Mouse (Mus musculus) embryo, embryonic 10 days (tissue): Measurements from ENCODE around the gene Zfp692.
A peak's percentile ranks its signal among the peaks of the same experiment; 100 is the strongest.
"Not testable (repeated sequence)": the region's sequence is repeated elsewhere in the genome, so short reads cannot be mapped to it uniquely, and the experiment has no call there.

Experiments used
- DNase-seq: peaks from one replicate; pipeline ENCODE4 v3.0.0-alpha.2; 2015; ENCODE audit warnings: low spot score

Zfp692 gene

DNA sequence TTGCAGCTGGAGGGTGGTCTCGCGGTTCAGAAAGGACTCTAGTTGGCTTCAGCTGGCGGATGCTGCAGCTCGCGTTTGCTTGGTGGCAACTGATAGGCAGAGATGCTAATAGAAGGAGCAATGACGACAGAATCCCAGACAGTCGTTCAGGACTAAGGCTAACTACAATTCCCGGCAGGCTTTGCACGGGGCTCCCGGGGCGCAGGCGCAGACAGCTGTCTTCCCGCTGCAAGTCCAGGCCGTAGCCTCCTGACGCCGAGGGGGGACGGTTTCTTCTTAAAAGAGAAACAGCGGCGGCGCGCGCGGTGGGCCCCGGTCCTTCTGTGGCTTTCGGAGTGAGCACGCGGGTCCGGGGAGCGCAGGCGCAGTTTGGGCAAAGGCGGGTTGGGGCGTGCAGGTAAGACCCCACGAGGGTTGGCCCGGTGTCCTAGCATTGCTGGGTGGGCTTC, at the start of gene Zfp692:
TSS of gene Zfp692 (plus strand) at position 210 of the 449 bp plus-strand sequence.
- DNase-seq, result peak; percentile 97

DNA sequence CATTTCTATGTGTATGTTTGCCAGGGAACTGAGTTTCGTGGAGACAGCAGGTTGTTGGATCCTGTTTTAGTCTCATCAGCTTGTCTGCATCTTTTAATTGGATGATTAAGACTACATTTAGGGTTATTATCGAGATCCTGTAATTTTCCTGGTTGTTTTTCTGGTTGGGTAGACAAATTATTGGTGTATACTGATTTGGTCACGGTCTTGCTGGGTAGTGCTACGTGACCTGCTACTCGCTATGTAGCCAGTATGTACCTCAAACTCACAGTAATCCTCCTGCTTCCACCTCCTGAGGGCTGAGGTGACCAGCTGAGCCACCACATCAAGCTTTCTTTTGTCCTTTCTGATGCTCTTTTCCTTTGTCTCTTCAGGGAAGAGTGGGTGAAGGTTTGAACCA, 49.1 kb upstream of the Zfp692 start:
- DNase-seq, result no peak

DNA sequence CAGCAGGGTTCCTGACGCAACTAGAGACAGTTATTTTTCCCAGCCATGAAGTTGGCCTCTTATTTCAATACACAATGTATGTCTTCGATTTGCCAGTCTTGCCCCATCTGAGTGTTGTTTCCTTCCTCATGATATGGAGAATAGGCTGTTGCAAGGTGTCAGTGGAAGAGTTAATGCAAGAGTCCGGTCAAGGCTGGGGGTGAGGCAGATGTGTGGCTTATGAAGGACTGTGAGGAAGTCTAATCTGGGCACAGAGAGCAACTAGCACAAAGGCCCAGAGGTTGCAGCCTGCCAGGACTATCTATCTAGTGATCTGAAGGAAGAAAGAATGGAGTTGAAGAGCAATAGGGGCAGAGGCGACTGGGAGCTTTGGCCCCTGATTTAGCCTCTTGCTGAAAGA, 46.7 kb upstream of the Zfp692 start:
- DNase-seq, result no peak

DNA sequence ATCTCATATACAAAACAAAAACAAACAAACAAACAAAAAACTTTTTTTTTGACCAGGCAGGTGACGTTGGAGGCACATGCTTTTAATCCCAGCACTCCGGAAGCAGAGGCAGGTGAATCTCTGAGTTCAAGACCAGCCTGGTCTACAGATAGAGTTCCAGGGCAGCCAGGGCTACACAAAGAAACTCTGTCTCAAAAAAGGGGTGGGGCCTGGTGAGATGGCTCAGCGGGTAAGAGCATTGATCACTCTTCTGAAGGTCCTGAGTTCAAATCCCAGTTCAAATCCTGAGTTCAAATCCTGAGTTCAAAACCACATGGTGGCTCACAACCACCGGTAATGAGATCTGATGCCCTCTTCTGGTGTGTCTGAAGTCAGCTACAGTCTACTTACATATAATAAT, 45.0 kb upstream of the Zfp692 start:
- no peak for DNase-seq

DNA sequence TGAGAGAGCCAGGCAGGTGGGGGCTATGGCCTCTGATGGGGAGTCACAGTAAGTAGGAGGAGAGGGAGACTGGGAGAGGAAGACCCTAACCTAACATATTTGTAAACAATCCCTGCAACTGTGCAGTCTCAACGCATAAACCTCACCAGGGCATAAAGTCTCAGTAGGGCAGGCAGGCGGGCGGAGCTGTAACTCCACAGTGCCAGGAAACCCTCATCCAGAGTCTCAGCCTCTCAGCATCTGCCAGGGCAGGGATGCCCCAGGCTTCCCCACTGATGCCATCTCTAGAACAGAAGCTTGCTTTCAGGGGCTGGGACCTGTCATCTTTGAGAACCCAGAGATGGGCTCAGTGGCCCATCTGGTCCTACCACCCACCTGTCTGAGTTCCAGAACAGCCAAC, 44.5 kb upstream of the Zfp692 start:
- DNase-seq, result no peak

DNA sequence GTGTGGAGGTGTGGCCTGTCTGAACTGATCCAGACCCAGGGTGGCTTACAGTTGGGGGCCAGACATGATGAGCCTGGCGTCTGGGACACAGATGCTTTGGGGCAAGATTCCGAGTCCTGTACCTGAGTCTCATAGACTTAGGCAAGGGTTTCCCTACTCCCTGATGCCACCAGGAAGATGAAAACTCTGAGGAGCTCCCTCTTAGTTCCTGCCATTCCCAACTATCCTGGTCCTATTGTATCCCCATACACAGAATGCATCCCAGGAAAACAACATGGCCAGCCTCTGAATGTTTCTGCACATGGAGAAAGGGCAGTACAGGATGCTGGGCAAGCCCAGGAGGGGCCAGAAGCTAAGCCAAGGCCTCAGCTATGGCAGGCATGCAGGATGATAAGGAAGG, 43.4 kb upstream of the Zfp692 start:
- no peak for DNase-seq

DNA sequence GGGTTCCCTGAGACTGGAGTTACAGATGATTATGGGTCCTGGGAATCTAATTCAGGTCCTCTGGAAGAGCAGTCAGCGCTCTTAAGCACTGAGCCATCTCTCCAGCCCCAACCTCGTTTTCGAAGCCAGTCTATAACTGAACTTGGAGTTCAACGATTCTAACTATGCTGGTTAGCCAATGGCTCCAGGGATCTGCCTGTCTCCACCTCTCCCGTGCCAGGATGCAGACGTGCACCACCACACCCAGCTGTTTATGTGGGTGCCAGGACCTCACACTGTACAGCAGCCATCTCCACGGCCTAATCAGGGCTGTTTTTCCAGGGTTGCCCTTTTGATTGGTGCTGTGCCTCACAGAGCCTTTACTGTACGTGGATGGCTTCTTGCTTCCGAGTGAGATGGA, 42.3 kb upstream of the Zfp692 start:
- no peak for DNase-seq

DNA sequence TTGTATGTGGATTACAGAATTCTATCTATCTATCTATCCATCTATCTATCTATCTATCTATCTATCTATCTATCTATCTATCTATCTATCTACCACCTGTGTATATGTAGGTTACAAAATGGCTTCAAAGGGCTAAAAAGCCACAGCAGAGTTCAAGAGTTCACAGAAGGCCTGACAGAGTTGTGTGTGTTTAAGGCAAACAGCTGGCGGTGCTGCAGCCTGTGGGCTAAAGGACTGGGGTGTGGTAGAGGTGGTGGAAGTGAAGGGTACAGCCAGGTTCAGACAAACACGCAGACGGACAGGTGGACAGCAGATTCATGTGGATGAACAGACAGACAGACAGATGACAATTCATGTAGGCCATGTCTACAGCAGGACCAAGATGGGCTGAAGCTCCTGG, 38.6 kb upstream of the Zfp692 start:
- no peak for DNase-seq

DNA sequence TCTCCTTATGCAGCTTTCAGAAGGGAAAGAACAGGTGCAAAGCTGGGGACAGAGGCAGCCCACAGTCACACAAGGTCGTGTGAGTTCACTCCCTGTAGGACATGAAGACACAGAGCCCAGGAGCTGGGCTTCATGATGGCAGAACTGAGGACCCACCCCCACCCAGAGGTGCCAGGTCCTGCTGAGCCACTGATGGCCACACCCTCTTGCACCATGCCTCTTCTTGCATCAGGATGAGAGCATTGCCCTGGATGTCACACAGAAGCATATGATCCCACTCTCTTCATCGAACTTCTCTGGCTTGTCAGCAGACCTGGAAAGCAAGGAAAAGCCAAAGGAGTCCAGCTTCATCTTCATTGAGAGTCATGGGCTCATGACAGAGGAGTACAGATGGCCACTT, 32.3 kb upstream of the Zfp692 start, which contains the start of gene 4930438A08Rik:
TSS of gene 4930438A08Rik (plus strand) at position 228 of the 400 bp plus-strand sequence.
- no peak for DNase-seq

DNA sequence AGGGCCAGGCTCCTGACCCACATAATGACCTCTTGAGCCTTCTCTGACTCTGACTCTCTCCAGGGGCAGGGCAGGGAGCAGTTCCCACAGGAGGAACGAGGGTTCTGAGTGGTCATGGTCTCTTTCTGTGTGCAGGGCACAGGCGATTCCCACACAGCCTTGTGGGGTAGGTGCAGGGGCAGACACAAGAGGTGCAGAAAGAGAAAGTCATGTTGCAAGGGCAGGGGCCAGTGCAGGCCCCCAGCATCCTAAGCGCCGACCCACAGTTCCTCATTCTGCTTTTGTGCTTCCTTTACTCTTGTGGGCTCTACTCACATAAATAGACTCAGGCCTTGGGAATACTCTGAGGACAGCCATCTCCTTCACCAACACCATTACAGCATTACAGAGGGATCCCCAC, 31.1 kb upstream of the Zfp692 start:
- DNase-seq, result no peak

DNA sequence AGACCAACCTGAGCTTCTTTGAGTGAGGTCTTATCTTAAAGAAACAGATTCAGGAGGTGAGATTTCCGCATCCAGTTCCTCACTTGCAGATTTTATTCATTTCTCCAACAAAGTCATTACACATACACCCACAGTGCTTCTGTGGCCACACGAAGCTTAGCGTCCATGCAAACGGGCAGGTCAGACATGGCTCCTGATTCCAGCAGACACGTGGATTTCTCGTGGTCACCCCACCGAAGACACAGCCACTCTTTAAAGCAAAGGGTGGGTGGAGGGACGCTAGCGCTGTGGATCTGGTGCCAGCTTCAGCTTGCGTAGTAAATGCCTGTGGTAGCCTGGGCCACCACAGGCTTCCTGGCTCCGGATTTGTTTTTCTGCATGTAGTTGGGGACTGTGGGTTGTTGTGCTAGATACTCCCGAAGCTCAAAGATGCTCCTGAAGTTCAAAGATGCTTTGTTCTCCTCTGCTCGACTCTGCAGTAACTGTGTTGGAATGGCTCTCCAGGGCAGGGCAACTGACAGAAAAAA, 24.8 kb upstream of the Zfp692 start:
- DNase-seq, result no peak

DNA sequence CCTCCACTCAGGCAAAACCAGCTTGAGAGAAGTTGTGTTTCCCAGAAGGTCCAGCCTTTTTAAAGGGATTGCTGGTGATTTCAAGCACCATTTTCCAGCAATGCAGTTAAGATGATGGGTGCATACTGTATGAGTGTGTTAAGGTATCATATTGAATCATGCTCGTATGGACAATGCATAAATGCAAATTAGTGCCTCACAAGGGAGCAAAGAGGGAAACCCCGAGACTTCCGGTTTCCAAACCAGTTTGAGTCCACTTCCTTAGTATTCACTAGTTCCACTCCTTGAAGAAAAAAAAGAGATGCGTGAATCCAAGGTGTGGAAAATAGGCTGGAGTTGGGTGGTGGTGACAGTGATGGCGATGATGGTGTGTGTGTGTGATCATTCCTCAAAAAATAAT, 24.4 kb upstream of the Zfp692 start:
- DNase-seq, result no peak

DNA sequence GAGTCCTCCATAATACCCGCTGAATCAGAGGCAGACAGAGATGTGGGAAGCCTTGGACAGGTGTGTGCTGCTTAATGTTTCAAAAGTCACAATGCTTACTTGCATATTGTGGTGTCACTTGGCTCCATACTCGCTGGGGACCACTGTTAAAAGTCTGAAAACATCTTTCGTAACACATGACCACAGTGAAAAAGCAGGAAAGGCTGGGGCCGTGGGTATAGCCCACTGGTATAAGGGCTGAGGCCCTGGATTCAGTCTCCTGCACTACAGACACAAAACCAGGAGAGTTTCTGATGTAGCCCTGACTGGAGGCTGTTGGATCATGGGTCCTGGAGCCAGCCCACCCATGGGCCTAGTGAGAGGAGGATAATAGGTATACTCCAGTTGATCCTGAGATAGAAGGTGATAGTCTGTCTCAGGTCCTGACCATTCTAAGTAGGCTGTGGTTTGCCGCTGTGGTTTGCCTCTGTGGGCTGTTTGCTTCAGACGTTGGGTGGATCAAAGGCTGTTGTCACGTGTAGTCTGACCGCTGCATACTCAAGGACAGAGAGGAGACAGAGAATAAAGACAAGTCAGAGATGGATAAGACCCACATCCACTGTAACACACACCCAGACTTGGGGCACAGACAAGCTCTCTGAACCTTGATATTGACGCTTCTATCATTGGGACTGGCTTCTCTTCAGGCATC, 16.7 kb upstream of the Zfp692 start:
- DNase-seq, result no peak

DNA sequence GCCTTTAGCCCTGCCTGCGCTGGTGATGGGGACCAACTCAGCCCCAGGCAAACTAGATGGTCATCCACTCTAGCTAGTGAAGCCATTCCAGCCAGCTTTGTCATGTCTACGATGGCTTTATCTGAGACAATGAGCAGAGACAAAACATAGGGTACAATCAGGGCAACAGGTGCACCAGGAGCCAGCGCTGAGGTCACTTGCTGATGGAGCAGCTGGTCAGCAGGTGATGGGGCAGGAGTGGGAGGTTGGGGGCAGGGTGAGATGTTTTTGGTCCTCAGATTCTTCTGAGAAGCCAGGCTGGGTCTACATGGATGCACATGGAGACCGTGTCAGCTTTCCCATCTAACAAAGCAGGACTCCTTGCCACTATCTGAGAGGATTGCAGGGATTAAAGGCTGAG, 16.1 kb upstream of the Zfp692 start:
- DNase-seq, result no peak

DNA sequence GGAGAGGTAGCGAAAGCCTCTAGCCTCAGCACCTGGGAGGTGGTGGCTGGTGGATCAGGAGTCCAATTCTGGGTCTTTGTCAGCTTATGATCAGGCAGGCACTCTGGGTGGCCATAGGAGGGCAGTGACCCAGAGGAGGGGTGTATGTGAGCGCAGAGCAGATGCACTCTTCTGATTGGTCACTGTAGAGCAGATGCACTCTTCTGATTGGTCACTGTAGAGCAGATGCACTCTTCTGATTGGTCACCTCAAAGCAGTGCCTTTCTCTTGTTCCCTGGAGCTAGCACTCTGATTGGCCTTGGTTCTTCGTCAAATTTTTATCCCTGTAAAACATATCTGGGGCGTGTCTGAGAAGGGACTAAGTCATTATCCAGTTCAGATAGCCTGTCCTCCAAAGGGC, 14.1 kb upstream of the Zfp692 start:
- no peak for DNase-seq

DNA sequence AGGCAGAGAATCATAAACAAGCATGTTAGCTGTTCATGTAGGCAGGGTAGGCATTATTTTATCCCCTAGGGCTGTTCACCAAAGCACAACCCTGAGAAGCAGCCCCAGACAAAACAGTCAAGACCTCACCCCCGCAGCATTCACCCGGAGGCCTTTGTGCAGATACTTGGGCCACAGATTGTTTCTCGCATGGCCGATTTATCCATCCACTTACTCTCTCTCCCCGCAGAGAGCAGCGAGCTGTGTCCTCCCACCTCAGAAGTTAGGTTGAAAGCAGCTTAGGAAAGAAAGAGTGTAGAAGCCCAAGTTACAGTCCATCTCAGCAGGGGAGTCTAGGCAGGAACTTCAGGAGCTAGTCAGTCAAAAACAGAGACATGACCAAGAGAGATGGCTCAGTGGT, 9.5 kb upstream of the Zfp692 start:
- DNase-seq, result no peak

DNA sequence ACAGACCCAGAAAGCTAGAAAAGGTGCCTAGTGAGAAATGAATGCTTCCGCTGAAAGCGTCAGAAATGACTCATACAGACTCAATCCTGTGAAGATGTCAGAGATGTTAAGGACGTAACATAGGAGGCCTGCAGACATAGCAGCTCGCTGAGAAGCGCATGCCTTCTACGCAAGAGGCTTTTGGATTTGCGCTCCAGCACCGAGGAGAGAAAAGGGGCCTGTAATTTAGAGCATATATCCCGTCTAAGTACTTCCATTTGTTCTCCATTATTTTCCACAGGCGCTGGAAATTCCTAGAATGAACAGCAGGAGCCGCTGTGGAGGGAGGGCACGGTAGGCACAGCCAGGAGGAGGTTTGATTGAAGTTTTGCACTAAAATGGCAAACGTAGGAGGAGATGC, 5.8 kb upstream of the Zfp692 start:
- DNase-seq, result peak; percentile 79

DNA sequence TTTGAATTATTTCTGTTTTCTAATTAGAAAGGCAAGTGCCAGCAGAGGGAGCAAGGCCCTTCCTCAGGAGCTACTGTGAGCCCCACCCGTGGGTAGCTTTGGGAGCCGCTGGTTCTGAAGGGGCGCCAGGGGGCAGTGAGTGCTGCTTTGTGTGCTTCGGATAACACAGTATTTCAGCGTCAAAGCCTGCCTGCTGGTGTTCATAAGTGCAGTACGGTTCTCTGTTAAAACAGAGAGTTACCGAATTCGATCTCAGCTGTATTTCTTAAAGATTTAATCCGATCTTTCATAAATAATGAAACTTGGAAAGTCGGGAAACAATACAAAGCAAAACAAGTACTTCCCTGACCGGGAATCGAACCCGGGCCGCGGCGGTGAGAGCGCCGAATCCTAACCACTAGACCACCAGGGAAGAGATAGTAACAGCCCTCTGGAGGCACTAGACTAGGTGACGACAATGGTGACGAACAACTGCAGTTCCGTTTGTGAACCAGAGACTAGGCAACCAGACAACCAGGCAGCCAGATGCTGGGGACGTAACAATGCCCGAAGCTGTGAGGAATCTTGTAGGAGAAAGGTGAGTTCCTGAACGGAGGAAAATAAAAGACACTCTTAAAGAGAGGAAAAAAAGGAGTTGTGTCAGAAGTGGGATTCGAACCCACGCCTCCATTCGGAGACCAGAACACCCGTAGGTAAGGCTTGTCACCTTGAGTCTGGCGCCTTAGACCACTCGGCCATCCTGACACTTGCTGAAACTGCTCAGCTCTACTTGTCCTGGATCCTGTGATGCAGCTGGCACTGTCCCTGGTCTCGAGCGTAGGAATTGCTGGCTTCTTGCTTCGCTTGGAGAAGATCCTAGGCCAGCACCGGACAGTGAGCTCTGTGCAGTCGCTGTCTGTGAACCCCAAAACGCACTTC, 4.8 kb upstream of the Zfp692 start:
- DNase-seq, result peak; percentile 99

DNA sequence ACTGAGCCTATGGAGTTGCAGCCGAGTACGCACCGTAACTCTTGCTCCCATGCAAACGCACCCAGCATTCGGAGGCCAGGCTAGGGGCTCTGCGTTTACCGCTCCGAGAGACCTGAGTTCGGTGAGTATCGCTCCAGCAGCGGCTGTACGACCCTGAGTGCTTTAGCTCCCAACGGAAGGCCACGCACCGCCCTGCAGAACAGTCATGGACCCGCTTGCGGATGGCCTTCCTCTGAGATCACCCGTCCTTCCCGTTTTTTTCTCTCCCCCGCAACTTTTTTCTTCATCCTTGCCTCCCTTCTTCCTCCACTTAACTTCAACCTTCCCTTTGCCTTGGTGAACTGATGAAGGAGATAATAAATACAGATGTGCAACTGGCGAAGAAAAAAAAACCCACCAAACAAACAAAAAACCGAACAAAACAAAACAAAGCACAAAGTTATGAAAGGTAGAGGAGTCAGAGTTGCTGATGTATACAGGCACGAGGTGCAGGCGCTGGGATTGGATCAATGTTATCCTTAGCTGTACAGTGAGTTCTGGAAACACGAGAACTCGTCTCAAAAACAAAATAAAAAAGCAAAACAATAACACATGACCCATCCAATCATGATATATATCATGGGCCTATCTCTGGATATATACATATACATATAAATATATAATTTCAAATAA, 4.0 kb upstream of the Zfp692 start:
- DNase-seq, result peak; percentile 18

DNA sequence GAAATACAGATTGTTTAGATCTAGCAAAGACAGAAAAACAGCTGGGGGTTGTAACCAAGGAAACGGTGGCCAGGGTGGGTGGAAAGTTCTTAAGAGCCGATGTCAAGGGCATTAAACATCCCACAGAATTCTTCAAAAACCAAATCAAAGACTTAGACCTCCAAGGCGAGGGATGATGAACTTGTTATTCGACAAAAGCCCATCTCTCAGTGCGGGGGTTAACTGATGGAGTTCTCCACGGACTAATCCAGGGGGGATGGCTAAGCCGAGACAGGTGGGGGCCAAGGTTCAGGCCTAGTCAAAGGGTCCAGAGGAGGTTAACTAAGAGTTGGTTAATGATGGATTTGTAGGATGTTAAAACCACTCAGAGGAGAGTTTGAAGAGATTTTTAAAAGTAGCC, 3.3 kb upstream of the Zfp692 start:
- peak; percentile 9 for DNase-seq

DNA sequence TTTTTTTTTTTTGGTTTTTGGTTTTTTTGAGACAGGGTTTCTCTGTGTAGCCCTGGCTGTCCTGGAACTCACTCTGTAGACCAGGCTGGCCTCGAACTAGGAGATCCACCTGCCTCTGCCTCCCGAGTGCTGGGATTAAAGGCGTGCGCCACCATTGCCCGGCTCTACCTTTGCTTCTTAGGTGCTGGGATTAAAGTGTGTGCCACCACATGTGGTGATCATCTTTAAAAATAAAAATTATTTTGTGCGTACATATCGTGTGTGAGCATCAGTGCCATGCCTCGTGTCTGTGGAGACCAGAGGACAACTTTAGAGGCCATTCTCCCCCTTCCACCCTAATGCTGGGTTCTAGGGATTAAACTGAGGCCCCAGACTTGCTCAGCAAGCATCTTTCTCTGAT, 1.6 kb upstream of the Zfp692 start:
- not testable (repeated sequence) for DNase-seq

DNA sequence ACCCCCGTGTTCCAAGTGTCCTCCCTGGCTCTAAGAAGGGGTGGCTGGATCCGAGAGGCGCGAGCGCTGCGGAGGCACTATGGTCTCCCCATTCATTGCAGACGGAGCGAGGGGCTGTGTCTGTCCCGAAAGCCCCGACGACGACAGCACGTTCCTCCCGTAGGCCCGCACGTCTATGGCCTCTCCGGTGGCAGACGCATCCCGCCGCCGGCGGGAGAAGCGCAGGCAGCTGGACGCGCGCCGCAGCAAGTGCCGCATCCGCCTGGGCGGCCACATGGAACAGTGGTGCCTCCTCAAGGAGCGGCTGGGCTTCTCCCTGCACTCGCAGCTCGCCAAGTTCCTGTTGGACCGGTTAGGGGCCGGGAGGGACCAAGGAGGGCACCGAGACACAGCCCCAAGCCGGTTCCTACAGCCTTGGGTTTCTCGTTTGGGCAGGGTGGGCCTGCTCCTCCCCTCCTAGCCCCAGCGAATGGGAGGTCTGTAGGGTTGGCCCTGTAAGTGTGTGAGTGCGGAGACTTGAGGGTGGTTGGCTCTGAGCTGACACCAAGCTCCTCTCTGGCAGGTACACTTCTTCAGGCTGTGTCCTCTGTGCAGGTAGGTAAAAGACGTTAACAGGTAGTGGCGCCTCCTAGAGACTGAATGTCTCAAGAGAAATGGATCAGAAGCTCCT, 677 bp downstream of the Zfp692 start:
- peak; percentile 75 for DNase-seq
